Mouse (Mus musculus): ENCODE data around the gene Myo6. TPM values are rescaled to one million over a fixed set of nuclear protein-coding genes. Genes with fewer than 3 reads are reported as not detected.
A peak's percentile ranks its signal among the peaks of the same experiment; 100 is the strongest.

Gene Myo6
- polyA plus RNA-seq, 1 experiment from 2014 or later: 32.2 TPM

DNA sequence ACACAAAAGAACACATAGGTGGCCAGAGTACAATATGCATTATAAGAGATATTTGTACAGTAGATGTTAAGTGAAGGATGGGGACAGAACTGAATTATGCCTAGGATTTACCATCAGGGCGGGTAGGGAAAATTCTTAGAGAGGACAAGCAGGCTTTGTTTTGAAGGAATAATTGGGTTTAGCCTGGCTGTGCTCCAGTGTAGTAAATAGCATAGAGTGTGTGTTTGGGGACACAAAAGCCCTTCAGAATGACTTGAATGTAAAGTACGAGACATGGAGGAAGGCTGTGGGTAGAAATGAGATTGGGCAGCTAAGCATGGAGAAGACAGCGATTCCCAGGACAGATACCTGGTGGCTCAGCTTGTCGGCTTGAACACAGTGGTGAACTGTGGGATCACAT lies 3.4 kb upstream of the Myo6 start:
- no peaks in the 10 kb centered on the region for H3K27me3 ChIP-seq (ENCODE audit: insufficient read depth, low read length)
- H3K9me3 ChIP-seq (ENCODE audit: low read depth, low read length): no peaks in the 10 kb centered on the region
- no peaks in the 10 kb centered on the region for H3K4me1 ChIP-seq (ENCODE audit: insufficient read depth)
- DNase-seq (no peak), ATAC-seq (ENCODE audit: insufficient read depth) (no peak)
- H3K27ac ChIP-seq (ENCODE audit: low read depth): no peak overlapping the region
- WGBS: 81% methylated on average over 4 of the region's 4 CpGs
- H3K4me3 ChIP-seq (ENCODE audit: low read depth, low read length): no peak overlapping the region
- no peak for TF ChIP-seq CTCF (IDR thresholded peaks at IDR 0.05; ENCODE audit: low read depth)
- no peaks in the 10 kb centered on the region for H3K36me3 ChIP-seq (ENCODE audit: insufficient read depth)
- H3K9ac ChIP-seq: no peak overlapping the region
- no peak overlapping the region for H3K4me2 ChIP-seq

DNA sequence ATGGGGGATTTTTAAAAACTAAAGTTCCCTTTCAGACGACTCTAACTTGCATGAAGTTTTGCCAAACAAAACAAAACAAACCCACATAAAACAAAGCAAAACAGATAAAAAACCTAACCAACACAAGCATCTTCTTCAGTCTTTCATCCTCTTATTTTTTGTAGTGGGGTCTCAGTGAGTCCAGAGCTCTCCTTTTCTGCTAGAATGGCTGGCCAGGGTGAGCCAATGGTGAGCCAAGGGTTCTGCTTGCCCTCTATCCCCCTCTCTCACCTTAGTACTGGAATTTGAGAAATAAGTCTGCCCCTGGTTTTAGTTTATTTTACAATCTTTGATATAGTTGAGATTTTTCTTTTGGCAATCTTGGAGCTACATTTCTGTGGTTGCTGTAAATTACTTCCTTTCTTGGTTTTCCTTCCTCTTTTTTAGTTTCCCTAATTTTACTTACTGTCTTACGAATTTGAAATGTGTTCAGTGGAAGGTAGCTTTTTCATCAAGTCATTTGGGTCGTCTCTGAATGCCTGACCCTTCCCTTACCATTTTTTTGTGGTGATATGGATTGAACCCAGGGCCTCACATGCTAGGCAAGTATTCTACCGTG lies 1.6 kb upstream of the Myo6 start:
- no peaks in the 10 kb centered on the region for H3K4me1 ChIP-seq (ENCODE audit: insufficient read depth)
- no peaks in the 10 kb centered on the region for H3K36me3 ChIP-seq (ENCODE audit: insufficient read depth)
- H3K9ac ChIP-seq: no peak overlapping the region
- WGBS: 80% methylated on average over 4 of the region's 4 CpGs
- no peak for DNase-seq
- H3K27me3 ChIP-seq (ENCODE audit: insufficient read depth, low read length): no peaks in the 10 kb centered on the region
- no peak for TF ChIP-seq CTCF (IDR thresholded peaks at IDR 0.05; ENCODE audit: low read depth)
- no peaks in the 10 kb centered on the region for H3K9me3 ChIP-seq (ENCODE audit: low read depth, low read length)
- H3K27ac ChIP-seq (ENCODE audit: low read depth): no peak overlapping the region
- no peak for ATAC-seq (ENCODE audit: insufficient read depth)
- no peak overlapping the region for H3K4me2 ChIP-seq
- H3K4me3 ChIP-seq (ENCODE audit: low read depth, low read length): no peak overlapping the region

DNA sequence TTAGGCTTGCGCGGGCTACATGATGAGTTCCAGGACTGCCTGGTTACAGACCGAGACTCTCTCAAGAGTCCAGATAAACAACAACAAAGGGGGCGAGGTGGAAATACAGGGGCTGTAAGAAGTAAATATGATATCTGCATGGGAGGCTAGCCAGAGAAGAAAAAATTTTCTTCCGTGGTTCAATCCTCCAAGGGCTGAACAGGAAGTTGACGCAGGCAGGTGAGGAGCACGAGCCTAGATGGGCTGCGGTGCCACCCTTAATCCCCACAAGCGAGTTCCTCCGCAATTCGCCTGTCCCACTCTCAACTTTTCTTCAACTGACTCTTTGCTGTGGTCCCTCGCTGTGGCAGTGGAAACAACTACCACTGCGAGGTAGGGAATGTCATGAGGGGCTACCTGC lies 640 bp upstream of the Myo6 start:
- no peaks in the 10 kb centered on the region for H3K36me3 ChIP-seq (ENCODE audit: insufficient read depth)
- peak overlapping the region; percentile 41 for H3K9ac ChIP-seq
- no peaks in the 10 kb centered on the region for H3K9me3 ChIP-seq (ENCODE audit: low read depth, low read length)
- 4% methylated on average over 13 of the region's 13 CpGs for WGBS
- H3K4me2 ChIP-seq: peak overlapping the region; percentile 76
- DNase-seq (no peak), ATAC-seq (ENCODE audit: insufficient read depth) (peak; percentile 8)
- no peak for TF ChIP-seq CTCF (IDR thresholded peaks at IDR 0.05; ENCODE audit: low read depth)
- H3K27ac ChIP-seq (ENCODE audit: low read depth): peak overlapping the region; percentile 69; the same call in 1 of the 2 replicates
- H3K4me3 ChIP-seq (ENCODE audit: low read depth, low read length): peak overlapping the region; percentile 74
- no peaks in the 10 kb centered on the region for H3K27me3 ChIP-seq (ENCODE audit: insufficient read depth, low read length)
- H3K4me1 ChIP-seq (ENCODE audit: insufficient read depth): no peaks in the 10 kb centered on the region

DNA sequence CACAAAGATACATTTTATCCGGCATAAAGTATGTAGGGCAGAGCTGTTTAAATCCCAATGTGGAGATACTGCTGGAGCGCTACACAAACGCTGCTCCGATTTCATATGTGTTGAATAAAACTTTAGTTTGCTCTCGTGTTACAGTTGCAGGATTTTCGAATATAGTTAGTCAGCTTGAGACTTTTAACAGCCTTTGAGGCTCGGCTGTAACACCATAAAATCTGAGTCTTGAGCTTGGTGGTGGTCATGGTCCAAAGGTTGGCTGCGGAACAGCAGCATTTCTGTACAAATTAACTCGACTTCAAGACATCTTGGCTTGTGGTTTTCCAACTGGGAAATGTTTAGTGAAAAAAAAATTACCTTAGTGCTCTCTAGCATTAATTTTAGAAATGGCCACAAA lies 859 bp downstream of the Myo6 start:
- peak overlapping the region; percentile 74 for H3K4me3 ChIP-seq (ENCODE audit: low read depth, low read length)
- H3K36me3 ChIP-seq (ENCODE audit: insufficient read depth): no peaks in the 10 kb centered on the region

DNA sequence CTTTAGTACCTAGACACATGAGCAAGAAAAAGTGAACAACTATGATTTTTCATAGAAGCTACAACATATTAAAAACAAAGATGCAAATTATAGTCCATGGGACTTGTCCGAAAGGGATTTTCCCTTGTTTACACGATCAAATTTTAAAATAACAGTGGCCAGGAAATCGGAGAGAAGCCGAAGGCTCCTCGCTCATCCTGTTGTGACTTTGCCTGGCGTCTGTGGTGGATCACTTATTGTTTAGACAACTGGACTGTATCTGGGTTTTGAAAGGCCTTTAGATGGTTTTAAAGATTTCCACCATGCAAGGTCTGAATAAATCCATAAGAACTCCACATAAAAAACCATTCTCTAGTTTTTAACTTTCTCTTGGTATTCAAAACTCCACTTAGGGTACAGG lies 1.6 kb downstream of the Myo6 start:
- Histone ChIP-seq H3K4me3 (ENCODE audit: low read depth, low read length) (peak overlapping the region; percentile 74), H3K4me2 (peak overlapping the region; percentile 76), H3K27me3 (ENCODE audit: insufficient read depth, low read length) (no peaks in the 10 kb centered on the region), H3K9ac (peak overlapping the region; percentile 34; the same call in 1 of the 2 replicates), H3K36me3 (ENCODE audit: insufficient read depth) (no peaks in the 10 kb centered on the region), H3K27ac (ENCODE audit: low read depth) (no peak overlapping the region), H3K9me3 (ENCODE audit: low read depth, low read length) (no peaks in the 10 kb centered on the region), H3K4me1 (ENCODE audit: insufficient read depth) (no peaks in the 10 kb centered on the region)
- peak; percentile 62 for DNase-seq
- TF ChIP-seq CTCF (IDR thresholded peaks at IDR 0.05; ENCODE audit: low read depth): no peak
- 42% methylated on average over 6 of the region's 6 CpGs for WGBS
- no peak for ATAC-seq (ENCODE audit: insufficient read depth)

More for the DNA sequence above, 859 bp downstream of the Myo6 start:
- peak overlapping the region; percentile 34 for H3K9ac ChIP-seq
- H3K27me3 ChIP-seq (ENCODE audit: insufficient read depth, low read length): no peaks in the 10 kb centered on the region
- DNase-seq: peak; percentile 46
- no peak for TF ChIP-seq CTCF (IDR thresholded peaks at IDR 0.05; ENCODE audit: low read depth)
- ATAC-seq (ENCODE audit: insufficient read depth): no peak
- peak overlapping the region; percentile 2; the same call in 1 of the 2 replicates for H3K27ac ChIP-seq (ENCODE audit: low read depth)
- H3K4me1 ChIP-seq (ENCODE audit: insufficient read depth): no peaks in the 10 kb centered on the region
- WGBS: 31% methylated on average over 9 of the region's 9 CpGs
- no peaks in the 10 kb centered on the region for H3K9me3 ChIP-seq (ENCODE audit: low read depth, low read length)
- H3K4me2 ChIP-seq: peak overlapping the region; percentile 76

DNA sequence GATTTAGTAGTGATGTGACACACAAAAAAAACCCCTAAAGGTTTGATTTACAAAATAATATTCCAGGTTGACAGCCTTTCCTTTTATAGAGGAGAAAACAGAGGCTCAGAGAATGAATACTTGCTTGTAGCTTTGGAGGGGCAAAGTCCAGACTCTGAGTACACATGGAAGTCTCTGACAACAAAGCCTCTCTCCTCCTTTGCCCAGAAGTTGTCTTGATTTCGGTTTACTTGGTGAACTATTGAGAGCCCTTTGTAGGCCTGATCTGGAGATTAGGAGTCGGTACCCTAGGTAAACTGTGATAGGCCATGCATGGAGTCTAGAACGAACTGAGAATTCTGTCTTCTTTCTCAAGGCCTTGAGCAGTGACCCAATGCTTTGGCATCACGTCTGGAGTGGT lies 2.3 kb downstream of the Myo6 start:
- DNase-seq (no peak), ATAC-seq (ENCODE audit: insufficient read depth) (no peak)
- no peaks in the 10 kb centered on the region for H3K36me3 ChIP-seq (ENCODE audit: insufficient read depth)
- no peaks in the 10 kb centered on the region for H3K27me3 ChIP-seq (ENCODE audit: insufficient read depth, low read length)
- 0 out of 2 replicates have a peak overlapping the region, but pooled peaks have one; percentile 76 for H3K4me2 ChIP-seq
- H3K9ac ChIP-seq: no peak overlapping the region
- H3K9me3 ChIP-seq (ENCODE audit: low read depth, low read length): no peaks in the 10 kb centered on the region
- H3K27ac ChIP-seq (ENCODE audit: low read depth): no peak overlapping the region
- H3K4me1 ChIP-seq (ENCODE audit: insufficient read depth): no peaks in the 10 kb centered on the region
- no peak for TF ChIP-seq CTCF (IDR thresholded peaks at IDR 0.05; ENCODE audit: low read depth)
- 71% methylated on average over 4 of the region's 4 CpGs for WGBS
- no peak overlapping the region for H3K4me3 ChIP-seq (ENCODE audit: low read depth, low read length)

DNA sequence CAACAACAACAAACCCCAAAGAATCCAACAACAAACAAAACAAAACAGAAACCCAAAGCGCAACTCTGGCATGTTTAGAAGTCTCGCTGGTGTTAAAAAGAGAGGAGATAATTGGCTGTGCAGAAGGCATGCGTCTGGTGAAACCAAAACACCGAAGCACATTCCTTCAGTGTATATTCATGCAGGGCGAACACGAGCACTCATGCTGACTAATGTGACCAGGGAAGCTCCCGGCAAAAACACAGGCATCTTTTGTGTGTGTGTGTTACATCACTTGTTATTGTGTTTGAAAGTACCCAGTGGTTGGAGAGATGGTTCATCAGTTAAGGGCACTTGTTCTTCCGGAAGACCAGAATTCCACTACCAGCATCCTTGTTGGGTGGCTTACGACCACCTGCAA lies 4.7 kb downstream of the Myo6 start:
- TF ChIP-seq CTCF (IDR thresholded peaks at IDR 0.05; ENCODE audit: low read depth): no peak
- no peaks in the 10 kb centered on the region for H3K27me3 ChIP-seq (ENCODE audit: insufficient read depth, low read length)

More for the DNA sequence above, 4.7 kb downstream of the Myo6 start:
- DNase-seq (no peak), ATAC-seq (ENCODE audit: insufficient read depth) (no peak)
- H3K9me3 ChIP-seq (ENCODE audit: low read depth, low read length): no peaks in the 10 kb centered on the region
- no peaks in the 10 kb centered on the region for H3K36me3 ChIP-seq (ENCODE audit: insufficient read depth)
- no peaks in the 10 kb centered on the region for H3K4me1 ChIP-seq (ENCODE audit: insufficient read depth)
- H3K9ac ChIP-seq: no peak overlapping the region
- no peak overlapping the region for H3K4me3 ChIP-seq (ENCODE audit: low read depth, low read length)
- 86% methylated on average over 9 of the region's 9 CpGs for WGBS
- no peak overlapping the region for H3K27ac ChIP-seq (ENCODE audit: low read depth)
- H3K4me2 ChIP-seq: no peak overlapping the region
